Mouse (Mus musculus) G1E (cell line): ENCODE measurements around the gene Rrp1b.
A peak's percentile ranks its signal among the peaks of the same experiment; 100 is the strongest.

ENCODE experiments used
- CTCF ChIP-seq: IDR thresholded peaks from 2 replicates; pipeline ENCODE4 v1.5.1; 2012; ENCODE audit warnings: low read depth, low read length, inconsistent platforms, mixed read lengths
- GATA2 ChIP-seq: IDR thresholded peaks from 2 replicates; pipeline ENCODE4 v1.6.1; 2012; ENCODE audit warnings: low read depth, low read length, inconsistent platforms, borderline replicate concordance
- POLR2AphosphoS5 ChIP-seq: IDR thresholded peaks from 2 replicates; pipeline ENCODE4 v1.6.1; 2012; ENCODE audit warnings: low read depth, low read length, inconsistent platforms; ENCODE audit not compliant: insufficient replicate concordance

DNA sequence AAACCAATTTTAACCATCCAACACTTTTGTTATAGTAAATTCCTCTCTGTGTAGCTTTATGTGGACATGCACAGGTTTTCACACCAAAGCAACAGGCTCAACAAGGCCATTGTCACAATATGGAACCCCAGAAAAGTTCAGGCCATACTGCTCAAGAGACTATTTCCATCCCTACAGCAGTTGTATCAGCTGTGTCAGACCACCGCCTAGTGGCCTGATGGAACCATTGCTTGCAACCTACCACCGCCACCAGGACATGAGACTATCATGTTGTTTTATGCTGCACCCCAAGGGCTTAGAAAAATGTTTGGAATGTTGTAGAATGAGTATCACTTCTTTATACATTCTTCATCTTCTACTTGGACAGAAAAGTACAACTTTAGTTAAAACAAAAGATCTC is 10.5 kb upstream of the Rrp1b start:
- TF ChIP-seq CTCF (peak; percentile 19; the same call in 1 of the 2 replicates), GATA2 (no peak), POLR2AphosphoS5 (no peak)
